Mouse (Mus musculus) c-Kit-negative CD71-positive TER-119-positive erythroid progenitor cells, embryonic 14.5 days (primary cell): ENCODE data around the gene Eri3.

ENCODE experiments used
- DNase-seq: peaks from one replicate; pipeline ENCODE4 v3.0.0-alpha.2; 2013; ENCODE audit warnings: low read depth, low spot score

Eri3 gene

GRCm38 (mm10) chr4:117623025-117623424, 72.9 kb downstream of the Eri3 start:
- DNase-seq = no peak

- no peak for DNase-seq
Measured at GRCm38 (mm10) chr4:117624660-117625059, 74.5 kb downstream of the Eri3 start.

- DNase-seq = no peak
Measured at GRCm38 (mm10) chr4:117628464-117628863, 78.3 kb downstream of the Eri3 start.

GRCm38 (mm10) chr4:117630053-117630670, 80.0 kb downstream of the Eri3 start:
- no peak for DNase-seq

GRCm38 (mm10) chr4:117633527-117633926, 83.4 kb downstream of the Eri3 start:
- DNase-seq = no peak

- no peak for DNase-seq
Measured at GRCm38 (mm10) chr4:117634642-117635041, 84.5 kb downstream of the Eri3 start.

GRCm38 (mm10) chr4:117636152-117636551, 86.0 kb downstream of the Eri3 start:
- DNase-seq = no peak

- DNase-seq = no peak
Measured at GRCm38 (mm10) chr4:117636891-117637613, 86.9 kb downstream of the Eri3 start.

GRCm38 (mm10) chr4:117640925-117641703, 90.9 kb downstream of the Eri3 start:
- no peak for DNase-seq

- DNase-seq = no peak
Measured at GRCm38 (mm10) chr4:117641804-117642203, 91.6 kb downstream of the Eri3 start.

GRCm38 (mm10) chr4:117645031-117645435, 94.9 kb downstream of the Eri3 start:
- no peak for DNase-seq

GRCm38 (mm10) chr4:117645859-117646258, 95.7 kb downstream of the Eri3 start:
- DNase-seq = no peak

- no peak for DNase-seq
Measured at GRCm38 (mm10) chr4:117646496-117646895, 96.3 kb downstream of the Eri3 start.

GRCm38 (mm10) chr4:117646926-117647755, 97.0 kb downstream of the Eri3 start:
- DNase-seq = no peak

GRCm38 (mm10) chr4:117651626-117652101, 101.5 kb downstream of the Eri3 start:
- no peak for DNase-seq

GRCm38 (mm10) chr4:117652727-117653126, 102.6 kb downstream of the Eri3 start:
- no peak for DNase-seq

GRCm38 (mm10) chr4:117654016-117654702, 104.0 kb downstream of the Eri3 start:
- DNase-seq = no peak

GRCm38 (mm10) chr4:117654703-117655499, 104.7 kb downstream of the Eri3 start:
- no peak for DNase-seq

- no peak for DNase-seq
Measured at GRCm38 (mm10) chr4:117655500-117655863, 105.3 kb downstream of the Eri3 start.

GRCm38 (mm10) chr4:117656961-117657360, 106.8 kb downstream of the Eri3 start:
- no peak for DNase-seq
